Mouse (Mus musculus): ENCODE measurements around the gene Tnfsf12. TPM values are rescaled to one million over a fixed set of nuclear protein-coding genes. Genes with fewer than 3 reads are reported as not detected.

Tnfsf12 gene
- polyA plus RNA-seq, 1 experiment from 2014 or later: 13.6 TPM

- WGBS: 25% methylated on average over 34 of the region's 34 CpGs
- no peaks in the 10 kb centered on the region for H3K4me1 ChIP-seq (ENCODE audit: insufficient read depth, low read depth, low read length)
- ATAC-seq: peak; percentile 74
- H3K4me3 ChIP-seq (ENCODE audit: low read depth, low read length): no peak within 1 kb of the TSS
- peak within 1 kb of the TSS; percentile 51; the same call in 1 of the 2 replicates for H3K27ac ChIP-seq (ENCODE audit: low read length)
- 0 out of 2 replicates have a peak within 1 kb of the TSS, but pooled peaks have one; percentile 11 for H3K4me2 ChIP-seq (replicated peaks; ENCODE audit: low read depth, low read length)
- peak; percentile 81 for DNase-seq (ENCODE audit: low spot score)
- TF ChIP-seq CTCF (IDR thresholded peaks at IDR 0.05) (peak; percentile 83), EP300 (IDR thresholded peaks at IDR 0.05) (no peak)
- no peaks in the 10 kb centered on the region for H3K27me3 ChIP-seq (replicated peaks; ENCODE audit: insufficient read depth, low read length)
- no peak within 1 kb of the TSS for H3K9ac ChIP-seq (replicated peaks; ENCODE audit: low read depth)
- no peaks in the 10 kb centered on the region for H3K9me3 ChIP-seq (ENCODE audit: low read length)
- H3K36me3 ChIP-seq (ENCODE audit: insufficient read depth, low read length): peaks cover 31% of the 10 kb centered on the region
Measured at GRCm38 (mm10) chr11:69655264-69656064, 40.2 kb downstream of the Tnfsf12 start, which contains the start of gene Sox15. Gene Sox15 (plus strand): TSS chr11:69655314.

GRCm38 (mm10) chr11:69654760-69655159, 40.9 kb downstream of the Tnfsf12 start:
- ATAC-seq (peak; percentile 34), DNase-seq (ENCODE audit: low spot score) (peak; percentile 29)
- H3K9me3 ChIP-seq (ENCODE audit: low read length): no peaks in the 10 kb centered on the region
- H3K27me3 ChIP-seq (replicated peaks; ENCODE audit: insufficient read depth, low read length): no peaks in the 10 kb centered on the region
- TF ChIP-seq EP300 (IDR thresholded peaks at IDR 0.05) (no peak), CTCF (IDR thresholded peaks at IDR 0.05) (no peak)
- peaks cover 36% of the 10 kb centered on the region for H3K36me3 ChIP-seq (ENCODE audit: insufficient read depth, low read length)
- H3K27ac ChIP-seq (ENCODE audit: low read length): peak overlapping the region; percentile 51; the same call in 1 of the 2 replicates
- H3K9ac ChIP-seq (replicated peaks; ENCODE audit: low read depth): no peak overlapping the region
- H3K4me3 ChIP-seq (ENCODE audit: low read depth, low read length): no peak overlapping the region
- no peaks in the 10 kb centered on the region for H3K4me1 ChIP-seq (ENCODE audit: insufficient read depth, low read depth, low read length)
- 0 out of 2 replicates have a peak overlapping the region, but pooled peaks have one; percentile 11 for H3K4me2 ChIP-seq (replicated peaks; ENCODE audit: low read depth, low read length)
- WGBS: 40% methylated on average over 9 of the region's 9 CpGs

GRCm38 (mm10) chr11:69653399-69653798, 42.2 kb downstream of the Tnfsf12 start:
- no peak for TF ChIP-seq EP300 (IDR thresholded peaks at IDR 0.05)
- TF ChIP-seq CTCF (IDR thresholded peaks at IDR 0.05): no peak
- Histone ChIP-seq H3K36me3 (ENCODE audit: insufficient read depth, low read length) (peaks cover 34% of the 10 kb centered on the region), H3K27ac (ENCODE audit: low read length) (no peak overlapping the region), H3K27me3 (replicated peaks; ENCODE audit: insufficient read depth, low read length) (no peaks in the 10 kb centered on the region), H3K9me3 (ENCODE audit: low read length) (no peaks in the 10 kb centered on the region), H3K4me2 (replicated peaks; ENCODE audit: low read depth, low read length) (no peak overlapping the region), H3K4me3 (ENCODE audit: low read depth, low read length) (no peak overlapping the region), H3K9ac (replicated peaks; ENCODE audit: low read depth) (no peak overlapping the region), H3K4me1 (ENCODE audit: insufficient read depth, low read depth, low read length) (no peaks in the 10 kb centered on the region)
- DNase-seq (ENCODE audit: low spot score): no peak
- ATAC-seq: no peak
- 65% methylated on average over 5 of the region's 5 CpGs for WGBS

DNA sequence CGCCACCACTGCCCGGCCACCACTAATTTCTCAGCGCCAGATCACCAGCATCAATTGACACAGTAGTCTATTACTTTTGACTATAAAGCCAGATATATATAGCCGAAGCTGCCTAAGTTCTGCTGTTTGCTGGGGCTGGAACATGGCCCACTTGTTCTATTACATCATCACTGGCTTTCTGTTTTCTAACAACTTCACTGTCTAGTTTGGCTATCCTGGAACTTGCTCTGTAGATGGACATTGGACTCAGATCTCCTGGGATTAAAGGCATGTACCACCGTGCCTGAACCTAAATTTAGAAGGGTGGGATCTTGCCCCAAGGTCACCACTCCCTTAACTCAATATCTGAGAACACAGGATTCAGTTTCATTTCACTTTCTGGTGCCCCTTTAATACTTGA, 49.8 kb downstream of the Tnfsf12 start:
- H3K27me3 ChIP-seq (replicated peaks; ENCODE audit: insufficient read depth, low read length): no peaks in the 10 kb centered on the region
- WGBS: 85% methylated on average over 5 of the region's 5 CpGs
- ATAC-seq (no peak), DNase-seq (ENCODE audit: low spot score) (no peak)
- H3K4me1 ChIP-seq (ENCODE audit: insufficient read depth, low read depth, low read length): no peaks in the 10 kb centered on the region
- H3K36me3 ChIP-seq (ENCODE audit: insufficient read depth, low read length): peaks cover 45% of the 10 kb centered on the region
- no peak overlapping the region for H3K27ac ChIP-seq (ENCODE audit: low read length)
- H3K4me2 ChIP-seq (replicated peaks; ENCODE audit: low read depth, low read length): no peak overlapping the region
- H3K4me3 ChIP-seq (ENCODE audit: low read depth, low read length): no peak overlapping the region
- H3K9ac ChIP-seq (replicated peaks; ENCODE audit: low read depth): no peak overlapping the region
- H3K9me3 ChIP-seq (ENCODE audit: low read length): no peaks in the 10 kb centered on the region
- TF ChIP-seq CTCF (IDR thresholded peaks at IDR 0.05) (no peak), EP300 (IDR thresholded peaks at IDR 0.05) (no peak)

MicroRNAs encoded within 50 kb of the gene (microRNA counts, 519-probe panel; counts per million panel counts)
- not detected for microRNA mmu-miR-1934

Small RNAs within 50 kb of the gene (microRNA-seq; reads per million reads assigned to microRNA genes)
- gene Mir1934: 2.2 reads per million

Other genes starting within 250 kb of the Tnfsf12 start
- 1.3 and 2.2 TPM in 2 replicates for gene Dnah2, start 146.7 kb downstream of the Tnfsf12 start, polyA plus RNA-seq (2015; fragmentation: Nextera tagmentation; extraction: Ambion mirVana)
- gene Efnb3, start 135.6 kb downstream of the Tnfsf12 start, polyA plus RNA-seq (2015; fragmentation: Nextera tagmentation; extraction: Ambion mirVana): 0.80 and 1.0 TPM in 2 replicates
- gene Wrap53, start 115.6 kb downstream of the Tnfsf12 start, polyA plus RNA-seq (2015; fragmentation: Nextera tagmentation; extraction: Ambion mirVana): 13.8 and 14.3 TPM in 2 replicates
- 39.8 and 50.6 TPM in 2 replicates for gene Trp53, start 115.5 kb downstream of the Tnfsf12 start, polyA plus RNA-seq (2015; fragmentation: Nextera tagmentation; extraction: Ambion mirVana)
- gene Atp1b2, start 89.9 kb downstream of the Tnfsf12 start, polyA plus RNA-seq (2015; fragmentation: Nextera tagmentation; extraction: Ambion mirVana): 7.5 and 8.1 TPM in 2 replicates
- gene Shbg, start 77.9 kb downstream of the Tnfsf12 start, polyA plus RNA-seq (2015; fragmentation: Nextera tagmentation; extraction: Ambion mirVana): not detected in 2 replicates
- 14.4 and 16.3 TPM in 2 replicates for gene Sat2, start 73.8 kb downstream of the Tnfsf12 start, polyA plus RNA-seq (2015; fragmentation: Nextera tagmentation; extraction: Ambion mirVana)
- gene Fxr2, start 62.9 kb downstream of the Tnfsf12 start, polyA plus RNA-seq (2015; fragmentation: Nextera tagmentation; extraction: Ambion mirVana): 16.3 and 17.9 TPM in 2 replicates
- gene Sox15, start 40.5 kb downstream of the Tnfsf12 start, polyA plus RNA-seq (2015; fragmentation: Nextera tagmentation; extraction: Ambion mirVana): 0.14 and 0.17 TPM in 2 replicates
- 57.3 and 61.3 TPM in 2 replicates for gene Mpdu1, start 33.2 kb downstream of the Tnfsf12 start, polyA plus RNA-seq (2015; fragmentation: Nextera tagmentation; extraction: Ambion mirVana)
- 41.9 and 43.6 TPM in 2 replicates for gene Cd68, start 29.7 kb downstream of the Tnfsf12 start, polyA plus RNA-seq (2015; fragmentation: Nextera tagmentation; extraction: Ambion mirVana)
- gene Eif4a1, start 23.4 kb downstream of the Tnfsf12 start, polyA plus RNA-seq (2015; fragmentation: Nextera tagmentation; extraction: Ambion mirVana): 283 and 286 TPM in 2 replicates
- gene Senp3, start 13.8 kb downstream of the Tnfsf12 start, polyA plus RNA-seq (2015; fragmentation: Nextera tagmentation; extraction: Ambion mirVana): 36.0 and 37.8 TPM in 2 replicates
- 4.4 and 6.7 TPM in 2 replicates for gene Tnfsf13, start 10.1 kb downstream of the Tnfsf12 start, polyA plus RNA-seq (2015; fragmentation: Nextera tagmentation; extraction: Ambion mirVana)
- gene Tnfsfm13, start 249 bp upstream of the Tnfsf12 start, polyA plus RNA-seq (2015; fragmentation: Nextera tagmentation; extraction: Ambion mirVana): 11.9 and 13.1 TPM in 2 replicates
- gene Polr2a, start 62.8 kb upstream of the Tnfsf12 start, polyA plus RNA-seq (2015; fragmentation: Nextera tagmentation; extraction: Ambion mirVana): 14.0 and 15.3 TPM in 2 replicates
- 1.0 TPM in 2 replicates for gene Slc35g3, start 66.1 kb upstream of the Tnfsf12 start, polyA plus RNA-seq (2015; fragmentation: Nextera tagmentation; extraction: Ambion mirVana)
- gene Zbtb4, start 70.1 kb upstream of the Tnfsf12 start, polyA plus RNA-seq (2015; fragmentation: Nextera tagmentation; extraction: Ambion mirVana): 6.6 and 7.6 TPM in 2 replicates
- 15.6 and 16.2 TPM in 2 replicates for gene Chrnb1, start 100.1 kb upstream of the Tnfsf12 start, polyA plus RNA-seq (2015; fragmentation: Nextera tagmentation; extraction: Ambion mirVana)
- 0.57 and 0.95 TPM in 2 replicates for gene Fgf11, start 106.0 kb upstream of the Tnfsf12 start, polyA plus RNA-seq (2015; fragmentation: Nextera tagmentation; extraction: Ambion mirVana)
- gene Tmem102, start 109.8 kb upstream of the Tnfsf12 start, polyA plus RNA-seq (2015; fragmentation: Nextera tagmentation; extraction: Ambion mirVana): 14.3 and 14.9 TPM in 2 replicates
- not detected in 2 replicates for gene Gm39566, start 119.4 kb upstream of the Tnfsf12 start, polyA plus RNA-seq (2015; fragmentation: Nextera tagmentation; extraction: Ambion mirVana)
- gene Spem2, start 122.6 kb upstream of the Tnfsf12 start, polyA plus RNA-seq (2015; fragmentation: Nextera tagmentation; extraction: Ambion mirVana): not detected in 2 replicates
- gene Spem1, start 126.3 kb upstream of the Tnfsf12 start, polyA plus RNA-seq (2015; fragmentation: Nextera tagmentation; extraction: Ambion mirVana): not detected in 2 replicates
- gene Nlgn2, start 141.9 kb upstream of the Tnfsf12 start, polyA plus RNA-seq (2015; fragmentation: Nextera tagmentation; extraction: Ambion mirVana): 2.9 and 3.9 TPM in 2 replicates
- 365 and 395 TPM in 2 replicates for gene Tmem256, start 142.7 kb upstream of the Tnfsf12 start, polyA plus RNA-seq (2015; fragmentation: Nextera tagmentation; extraction: Ambion mirVana)
- 107 and 114 TPM in 2 replicates for gene Plscr3, start 150.5 kb upstream of the Tnfsf12 start, polyA plus RNA-seq (2015; fragmentation: Nextera tagmentation; extraction: Ambion mirVana)
- gene Tnk1, start 162.9 kb upstream of the Tnfsf12 start, polyA plus RNA-seq (2015; fragmentation: Nextera tagmentation; extraction: Ambion mirVana): 6.1 and 7.6 TPM in 2 replicates
- not detected in 2 replicates for gene Tmem95, start 182.2 kb upstream of the Tnfsf12 start, polyA plus RNA-seq (2015; fragmentation: Nextera tagmentation; extraction: Ambion mirVana)
- 10.1 and 11.4 TPM in 2 replicates for gene Kctd11, start 185.6 kb upstream of the Tnfsf12 start, polyA plus RNA-seq (2015; fragmentation: Nextera tagmentation; extraction: Ambion mirVana)
- gene Acap1, start 199.7 kb upstream of the Tnfsf12 start, polyA plus RNA-seq (2015; fragmentation: Nextera tagmentation; extraction: Ambion mirVana): 1.5 and 1.7 TPM in 2 replicates
- 6.4 and 7.0 TPM in 2 replicates for gene 2810408A11Rik, start 205.1 kb upstream of the Tnfsf12 start, polyA plus RNA-seq (2015; fragmentation: Nextera tagmentation; extraction: Ambion mirVana)
- gene Neurl4, start 205.2 kb upstream of the Tnfsf12 start, polyA plus RNA-seq (2015; fragmentation: Nextera tagmentation; extraction: Ambion mirVana): 3.8 and 3.9 TPM in 2 replicates
- 53.0 and 59.1 TPM in 2 replicates for gene Gps2, start 218.0 kb upstream of the Tnfsf12 start, polyA plus RNA-seq (2015; fragmentation: Nextera tagmentation; extraction: Ambion mirVana)
- 758 and 815 TPM in 2 replicates for gene Eif5a, start 226.1 kb upstream of the Tnfsf12 start, polyA plus RNA-seq (2015; fragmentation: Nextera tagmentation; extraction: Ambion mirVana)
- 1.00 and 1.1 TPM in 2 replicates for gene Ybx2, start 239.9 kb upstream of the Tnfsf12 start, polyA plus RNA-seq (2015; fragmentation: Nextera tagmentation; extraction: Ambion mirVana)